Mouse (Mus musculus) lung, adult 2 months (tissue): Measurements from ENCODE around the gene Brca1.

ENCODE experiments used
- CTCF ChIP-seq: fragments of 200-500 bp; IDR thresholded peaks from 2 replicates; pipeline ENCODE4 v1.5.1; 2011; ENCODE audit warnings: mild to moderate bottlenecking, low read length, control low read depth; ENCODE audit not compliant: insufficient read depth
- POLR2A ChIP-seq: fragments of 200-500 bp; IDR thresholded peaks from 2 replicates; pipeline ENCODE4 v1.6.1; 2011; ENCODE audit warnings: low read depth, mild to moderate bottlenecking, control low read depth, low read length, borderline replicate concordance; ENCODE audit errors: extremely low read depth

GRCm38 (mm10) chr11:101519364-101519763, 32.4 kb downstream of the Brca1 start:
- no peak for TF ChIP-seq CTCF
- TF ChIP-seq POLR2A = no peak
